Comparison of ENCODE assay signal across 17 mouse cellular contexts in the genomic region with DNA sequence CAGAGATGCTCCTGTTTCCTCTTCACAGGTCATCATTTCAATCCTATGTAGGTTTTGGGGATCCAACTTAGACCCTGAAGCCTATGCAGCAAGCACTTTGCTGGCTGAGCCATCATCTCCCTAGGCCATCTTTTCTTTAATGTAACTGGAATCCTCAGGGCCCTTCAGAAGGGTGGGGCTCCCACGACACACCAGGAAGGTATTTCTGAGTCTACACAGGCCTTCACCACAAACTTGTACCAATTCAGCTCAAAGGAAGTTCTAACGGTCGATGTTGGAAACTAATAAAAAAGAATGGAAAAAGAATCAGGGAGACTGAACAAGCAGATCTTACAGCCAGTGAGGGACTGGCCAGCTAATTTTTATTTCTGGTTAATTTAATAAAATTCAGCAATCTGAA.
"Had no signal": no experiment of that assay in that cellular context is flagged by ENCODE, and none has a peak within 500 bp of the region (broad histone marks: within the 10 kb centered on the region; RNA-seq: fewer than 3 reads in every experiment).

No protein-coding gene starts in this region.

- H3K27ac ChIP-seq: midbrain, embryonic 10.5 days; midbrain, embryonic 12.5 days; neural tube, embryonic 13.5 days; neural tube, embryonic 15.5 days had no signal

- H3K4me1 ChIP-seq: midbrain, embryonic 10.5 days; midbrain, embryonic 12.5 days; neural tube, embryonic 13.5 days had no signal

- H3K36me3 ChIP-seq: midbrain, embryonic 10.5 days; midbrain, embryonic 12.5 days; neural tube, embryonic 13.5 days; neural tube, embryonic 15.5 days had no signal

- DNase-seq: lung, adult 18-20 months; lung, embryonic 14.5 days; lung, postnatal 10 days; lung, postnatal 4 days; midbrain, embryonic 14.5 days; retina, postnatal 1 day; right cerebral cortex, adult 18-20 months; right cerebral cortex, postnatal 25 days; right cerebral cortex, postnatal 4 days; spleen, adult 18-20 months; thymus, adult 18-20 months; thymus, postnatal 25 days; thymus, postnatal 4 days had no signal

- H3K9me3 ChIP-seq: midbrain, embryonic 10.5 days; midbrain, embryonic 12.5 days; neural tube, embryonic 13.5 days; neural tube, embryonic 15.5 days had no signal

- H3K27me3 ChIP-seq: midbrain, embryonic 12.5 days; neural tube, embryonic 13.5 days; neural tube, embryonic 15.5 days had no signal

- H3K4me3 ChIP-seq: midbrain, embryonic 10.5 days; midbrain, embryonic 12.5 days; neural tube, embryonic 13.5 days; neural tube, embryonic 15.5 days had no signal
